Mouse (Mus musculus): ENCODE measurements at regions not wholly inside any gene's neighbourhood (a gene's known extent, or its start where the extent isn't known, plus 50 kb on each side); places are given as distances from the start of the nearest gene placed in this dataset.

DNA sequence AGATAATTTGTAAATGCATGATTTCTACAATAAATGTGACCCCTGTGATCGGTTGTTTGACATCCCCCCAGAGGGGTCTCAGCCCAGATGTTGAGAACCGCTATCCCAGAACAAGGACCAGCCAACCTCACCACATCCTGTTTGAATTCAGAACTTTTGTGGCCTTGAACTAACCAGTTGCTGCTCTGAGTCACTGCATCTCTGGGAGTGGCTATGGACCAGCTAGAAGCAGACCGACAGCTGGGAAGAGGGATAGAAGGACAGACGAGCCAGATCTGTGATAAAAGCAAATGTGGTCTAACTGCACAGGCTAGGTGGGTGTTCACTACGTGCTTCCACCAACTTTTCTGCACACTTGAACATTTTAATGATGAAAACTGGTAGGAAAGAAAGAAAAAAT, 89.0 kb downstream of the Kctd15 start:
- no peak for ATAC-seq (ENCODE audit: insufficient number of reproducible peaks, insufficient read depth, low FRiP score, low read depth)
- 54% methylated on average over 5 of the region's 5 CpGs for WGBS
- H3K27me3 ChIP-seq (ENCODE audit: control insufficient read depth, insufficient read depth, low read length), result no peaks in the 10 kb centered on the region
- no peak overlapping the region for H3K27ac ChIP-seq (replicated peaks in 1 of 2; ENCODE audit: control insufficient read depth in 1 of 2, insufficient read depth in 1 of 2, low read depth in 2 of 2, low read length in 2 of 2)
- peaks cover 16 to 19% of the 10 kb centered on the region in 2 experiments for H3K4me1 ChIP-seq (ENCODE audit: control insufficient read depth in 2 of 2, insufficient read depth in 2 of 2, low read length in 2 of 2)
- H3K36me3 ChIP-seq (ENCODE audit: control insufficient read depth, insufficient read depth, low read length), result no peaks in the 10 kb centered on the region
- no peak overlapping the region for H3K9ac ChIP-seq (ENCODE audit: low read length)
- H3K4me3 ChIP-seq (ENCODE audit: control insufficient read depth in 1 of 2, insufficient read depth in 1 of 2, low read depth in 1 of 2, low read length in 2 of 2), result no peak overlapping the region
- H3K9me3 ChIP-seq (ENCODE audit: control insufficient read depth, low read length), result no peaks in the 10 kb centered on the region
- H3K4me2 ChIP-seq (ENCODE audit: low read length), result no peak overlapping the region

GRCm38 (mm10) chr7:34562160-34562559, 94.4 kb downstream of the Kctd15 start:
- ATAC-seq (ENCODE audit: insufficient number of reproducible peaks, insufficient read depth, low FRiP score, low read depth), result no peak
- Histone ChIP-seq H3K4me1 (ENCODE audit: control insufficient read depth in 2 of 2, insufficient read depth in 2 of 2, low read length in 2 of 2) (no peaks in the 10 kb centered on the region), H3K4me3 (ENCODE audit: control insufficient read depth in 1 of 2, insufficient read depth in 1 of 2, low read depth in 1 of 2, low read length in 2 of 2) (no peak overlapping the region), H3K36me3 (ENCODE audit: control insufficient read depth, insufficient read depth, low read length) (no peaks in the 10 kb centered on the region), H3K9ac (ENCODE audit: low read length) (no peak overlapping the region), H3K4me2 (ENCODE audit: low read length) (no peak overlapping the region), H3K27me3 (ENCODE audit: control insufficient read depth, insufficient read depth, low read length) (no peaks in the 10 kb centered on the region), H3K27ac (replicated peaks in 1 of 2; ENCODE audit: control insufficient read depth in 1 of 2, insufficient read depth in 1 of 2, low read depth in 2 of 2, low read length in 2 of 2) (no peak overlapping the region), H3K9me3 (ENCODE audit: control insufficient read depth, low read length) (peaks cover 6% of the 10 kb centered on the region; the same call in 1 of the 2 replicates)
- WGBS, result 87% methylated on average over 2 of the region's 2 CpGs

DNA sequence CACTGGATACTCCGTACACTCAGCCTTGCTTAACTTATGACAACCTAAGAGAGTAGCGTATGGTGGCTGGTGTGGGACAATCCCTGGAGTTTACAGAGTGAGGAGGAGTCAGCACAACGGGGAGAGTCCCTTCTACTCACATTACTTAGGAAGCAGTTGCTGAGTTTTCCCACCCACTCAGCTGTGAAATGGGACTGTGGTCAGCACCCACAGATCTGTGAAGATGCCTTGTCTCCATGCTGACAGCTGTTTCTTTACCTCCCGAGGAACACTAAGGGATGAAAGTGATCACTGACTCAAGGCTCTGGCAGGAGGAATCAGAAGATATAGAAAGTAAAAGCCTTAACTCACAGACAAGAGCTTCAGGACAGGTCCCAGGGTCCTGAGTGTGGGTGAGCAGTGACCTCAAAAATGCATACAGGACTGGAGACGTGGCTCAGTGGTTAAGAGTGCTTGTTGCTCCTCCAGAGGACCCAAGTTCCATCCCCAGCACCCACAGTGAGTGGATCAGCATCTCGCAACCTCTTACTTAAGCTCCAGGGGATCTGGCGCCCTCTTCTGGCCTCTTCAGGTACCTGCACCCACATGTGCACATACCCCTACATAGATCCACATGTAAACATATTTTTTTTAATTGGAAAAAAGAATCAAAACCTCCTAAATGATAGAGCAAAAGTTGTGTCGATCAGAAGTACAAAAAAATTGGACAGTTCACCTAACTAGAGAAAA, 97.8 kb downstream of the Kctd15 start:
- H3K9ac ChIP-seq (ENCODE audit: low read length), result no peak overlapping the region
- H3K27ac ChIP-seq (replicated peaks in 1 of 2; ENCODE audit: control insufficient read depth in 1 of 2, insufficient read depth in 1 of 2, low read depth in 2 of 2, low read length in 2 of 2), result no peak overlapping the region
- H3K27me3 ChIP-seq (ENCODE audit: control insufficient read depth, insufficient read depth, low read length), result no peaks in the 10 kb centered on the region
- peaks cover 6% of the 10 kb centered on the region; the same call in 1 of the 2 replicates for H3K9me3 ChIP-seq (ENCODE audit: control insufficient read depth, low read length)
- H3K4me1 ChIP-seq (ENCODE audit: control insufficient read depth in 2 of 2, insufficient read depth in 2 of 2, low read length in 2 of 2), result peaks cover 7 to 9% of the 10 kb centered on the region in 2 experiments; a peak in 3 of 4 replicates
- 78% methylated on average over 8 of the region's 8 CpGs for WGBS
- H3K36me3 ChIP-seq (ENCODE audit: control insufficient read depth, insufficient read depth, low read length), result no peaks in the 10 kb centered on the region
- H3K4me3 ChIP-seq (ENCODE audit: control insufficient read depth in 1 of 2, insufficient read depth in 1 of 2, low read depth in 1 of 2, low read length in 2 of 2), result no peak overlapping the region
- no peak overlapping the region for H3K4me2 ChIP-seq (ENCODE audit: low read length)
- ATAC-seq (ENCODE audit: insufficient number of reproducible peaks, insufficient read depth, low FRiP score, low read depth), result no peak

- Histone ChIP-seq H3K4me3 (ENCODE audit: control insufficient read depth in 1 of 2, insufficient read depth in 1 of 2, low read depth in 1 of 2, low read length in 2 of 2) (no peak overlapping the region), H3K9me3 (ENCODE audit: control insufficient read depth, low read length) (peaks cover 6% of the 10 kb centered on the region; the same call in 1 of the 2 replicates), H3K4me2 (ENCODE audit: low read length) (no peak overlapping the region), H3K27me3 (ENCODE audit: control insufficient read depth, insufficient read depth, low read length) (no peaks in the 10 kb centered on the region), H3K9ac (ENCODE audit: low read length) (no peak overlapping the region), H3K4me1 (ENCODE audit: control insufficient read depth in 2 of 2, insufficient read depth in 2 of 2, low read length in 2 of 2) (peaks cover 7 to 9% of the 10 kb centered on the region in 2 experiments; a peak in 3 of 4 replicates), H3K27ac (replicated peaks in 1 of 2; ENCODE audit: control insufficient read depth in 1 of 2, insufficient read depth in 1 of 2, low read depth in 2 of 2, low read length in 2 of 2) (no peak overlapping the region), H3K36me3 (ENCODE audit: control insufficient read depth, insufficient read depth, low read length) (no peaks in the 10 kb centered on the region)
- 81% methylated on average over 6 of the region's 6 CpGs for WGBS
- no peak for ATAC-seq (ENCODE audit: insufficient number of reproducible peaks, insufficient read depth, low FRiP score, low read depth)
Observed at GRCm38 (mm10) chr7:34555196-34555595, 101.3 kb downstream of the Kctd15 start.

GRCm38 (mm10) chr7:34546609-34547316, 109.8 kb downstream of the Kctd15 start:
- Histone ChIP-seq H3K27ac (replicated peaks in 1 of 2; ENCODE audit: control insufficient read depth in 1 of 2, insufficient read depth in 1 of 2, low read depth in 2 of 2, low read length in 2 of 2) (no peak overlapping the region), H3K9me3 (ENCODE audit: control insufficient read depth, low read length) (peaks cover 4% of the 10 kb centered on the region), H3K4me1 (ENCODE audit: control insufficient read depth in 2 of 2, insufficient read depth in 2 of 2, low read length in 2 of 2) (peaks cover 3 to 4% of the 10 kb centered on the region in 2 experiments; a peak in 2 of 4 replicates), H3K4me3 (ENCODE audit: control insufficient read depth in 1 of 2, insufficient read depth in 1 of 2, low read depth in 1 of 2, low read length in 2 of 2) (no peak overlapping the region), H3K36me3 (ENCODE audit: control insufficient read depth, insufficient read depth, low read length) (no peaks in the 10 kb centered on the region), H3K4me2 (ENCODE audit: low read length) (no peak overlapping the region), H3K27me3 (ENCODE audit: control insufficient read depth, insufficient read depth, low read length) (no peaks in the 10 kb centered on the region), H3K9ac (ENCODE audit: low read length) (no peak overlapping the region)
- WGBS, result 70% methylated on average over 19 of the region's 19 CpGs
- ATAC-seq (ENCODE audit: insufficient number of reproducible peaks, insufficient read depth, low FRiP score, low read depth), result no peak

- Histone ChIP-seq H3K27ac (replicated peaks in 1 of 2; ENCODE audit: control insufficient read depth in 1 of 2, insufficient read depth in 1 of 2, low read depth in 2 of 2, low read length in 2 of 2) (no peak overlapping the region), H3K36me3 (ENCODE audit: control insufficient read depth, insufficient read depth, low read length) (no peaks in the 10 kb centered on the region), H3K27me3 (ENCODE audit: control insufficient read depth, insufficient read depth, low read length) (no peaks in the 10 kb centered on the region), H3K4me3 (ENCODE audit: control insufficient read depth in 1 of 2, insufficient read depth in 1 of 2, low read depth in 1 of 2, low read length in 2 of 2) (no peak overlapping the region), H3K4me1 (ENCODE audit: control insufficient read depth in 2 of 2, insufficient read depth in 2 of 2, low read length in 2 of 2) (peaks cover 3 to 4% of the 10 kb centered on the region in 2 experiments; a peak in 2 of 4 replicates), H3K9ac (ENCODE audit: low read length) (no peak overlapping the region), H3K9me3 (ENCODE audit: control insufficient read depth, low read length) (peaks cover 5% of the 10 kb centered on the region), H3K4me2 (ENCODE audit: low read length) (no peak overlapping the region)
- WGBS, result 90% methylated on average over 11 of the region's 11 CpGs
- ATAC-seq (ENCODE audit: insufficient number of reproducible peaks, insufficient read depth, low FRiP score, low read depth), result no peak
Observed at GRCm38 (mm10) chr7:34545906-34546305, 110.6 kb downstream of the Kctd15 start.

- Histone ChIP-seq H3K4me1 (ENCODE audit: control insufficient read depth in 2 of 2, insufficient read depth in 2 of 2, low read length in 2 of 2) (peaks cover 3 to 4% of the 10 kb centered on the region in 2 experiments; a peak in 2 of 4 replicates), H3K4me3 (ENCODE audit: control insufficient read depth in 1 of 2, insufficient read depth in 1 of 2, low read depth in 1 of 2, low read length in 2 of 2) (no peak overlapping the region), H3K4me2 (ENCODE audit: low read length) (no peak overlapping the region), H3K27me3 (ENCODE audit: control insufficient read depth, insufficient read depth, low read length) (no peaks in the 10 kb centered on the region), H3K36me3 (ENCODE audit: control insufficient read depth, insufficient read depth, low read length) (no peaks in the 10 kb centered on the region), H3K9ac (ENCODE audit: low read length) (no peak overlapping the region), H3K9me3 (ENCODE audit: control insufficient read depth, low read length) (peaks cover 14% of the 10 kb centered on the region), H3K27ac (replicated peaks in 1 of 2; ENCODE audit: control insufficient read depth in 1 of 2, insufficient read depth in 1 of 2, low read depth in 2 of 2, low read length in 2 of 2) (no peak overlapping the region)
- 78% methylated on average over 4 of the region's 4 CpGs for WGBS
- ATAC-seq (ENCODE audit: insufficient number of reproducible peaks, insufficient read depth, low FRiP score, low read depth), result no peak
Observed at GRCm38 (mm10) chr7:34541906-34542305, 114.6 kb downstream of the Kctd15 start.
